Mouse (Mus musculus) bone marrow, adult 2 months (tissue): ENCODE data around the gene Gm6096.

Experiments used
- CTCF ChIP-seq: fragments of 200-500 bp; IDR thresholded peaks from 2 replicates; pipeline ENCODE4 v1.5.1; 2011; ENCODE audit warnings: low read length, control low read depth; ENCODE audit not compliant: control insufficient read depth, insufficient read depth
- POLR2A ChIP-seq: fragments of 200-500 bp; IDR thresholded peaks from 2 replicates; pipeline ENCODE4 v1.6.1; 2011; ENCODE audit warnings: low read depth, mild to moderate bottlenecking, control low read depth, low read length, borderline replicate concordance; ENCODE audit not compliant: control insufficient read depth

DNA sequence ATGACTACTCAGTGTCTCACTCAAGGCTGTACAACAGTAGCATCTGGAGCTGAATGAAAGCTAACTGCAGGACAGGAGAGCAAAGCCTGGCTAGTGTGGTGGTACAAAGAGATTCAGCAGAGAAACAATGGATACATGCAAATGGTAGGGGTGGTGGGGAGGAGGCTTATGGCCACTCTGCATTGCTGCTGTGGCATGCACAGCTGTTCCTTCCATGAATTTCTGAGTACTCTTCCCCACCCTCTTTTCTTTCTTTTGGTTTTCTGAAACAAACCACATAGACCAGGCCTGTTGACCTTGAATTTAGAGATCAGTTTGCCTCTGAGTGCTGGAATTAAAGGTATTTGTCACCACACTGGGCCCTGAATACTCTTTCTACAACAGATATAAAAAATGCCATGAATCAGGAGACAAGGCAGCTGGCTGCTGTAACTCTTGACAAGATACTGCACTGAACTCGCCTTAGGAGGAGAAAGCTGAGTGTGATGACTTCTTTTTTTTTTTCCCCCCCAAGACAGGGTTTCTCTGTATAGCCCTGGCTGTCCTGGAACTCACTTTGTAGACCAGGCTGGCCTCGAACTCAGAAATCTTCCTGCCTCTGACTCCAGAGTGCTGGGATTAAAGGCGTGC, 3.9 kb upstream of the Gm6096 start:
- TF ChIP-seq CTCF: no peak
- TF ChIP-seq POLR2A: no peak
